Mouse (Mus musculus) right cerebral cortex, adult 18-20 months (tissue): ENCODE results near the gene Runx2.

Experiments
- DNase-seq: peaks from one replicate; pipeline ENCODE4 v3.0.0; 2022; ENCODE audit warnings: mixed read lengths

Runx2 gene

DNA sequence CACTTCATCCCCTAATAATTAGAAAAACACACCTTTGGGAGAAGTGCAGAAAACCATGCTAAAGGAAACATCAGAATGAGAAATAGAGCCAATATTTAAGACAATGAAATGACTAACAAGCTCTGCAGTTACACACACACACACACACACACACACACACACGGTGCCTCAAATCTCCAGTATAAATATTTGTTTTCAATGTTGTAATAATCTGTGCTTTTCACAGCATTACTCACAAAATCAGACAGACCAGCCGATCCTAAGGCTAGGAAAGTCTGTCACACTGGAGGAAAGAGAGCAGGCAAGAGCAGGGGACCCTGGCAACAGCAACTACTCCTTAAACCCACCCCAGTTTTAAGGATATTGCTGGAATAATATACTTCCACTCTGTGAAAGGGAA, 196.9 kb downstream of the Runx2 start:
- no peak for DNase-seq

- peak; percentile 79 for DNase-seq
These were observed 200.6 kb downstream of the Runx2 start for GRCm38 (mm10) chr17:44613716-44614715.

DNA sequence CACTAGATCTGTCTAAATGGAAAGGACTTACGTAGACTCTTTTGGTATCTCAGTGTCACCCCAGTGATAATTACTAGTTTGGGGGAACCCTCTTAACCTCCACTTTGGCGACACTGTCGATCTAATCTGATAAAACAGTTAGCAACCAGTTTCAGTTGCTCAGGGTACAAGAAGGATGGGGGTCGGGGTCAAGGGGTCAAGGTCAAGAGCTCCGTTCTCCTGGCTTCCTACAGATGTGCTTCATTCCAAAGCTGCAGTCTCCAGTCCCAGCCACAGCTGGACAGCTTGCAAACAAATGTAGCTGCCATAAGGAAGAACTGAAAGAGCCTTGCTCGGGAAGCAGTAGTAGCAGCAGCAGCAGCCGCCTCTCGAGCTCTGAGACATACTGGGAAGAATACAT, 202.0 kb downstream of the Runx2 start:
- DNase-seq, result no peak

GRCm38 (mm10) chr17:44612002-44612401, 202.6 kb downstream of the Runx2 start:
- DNase-seq, result no peak

DNA sequence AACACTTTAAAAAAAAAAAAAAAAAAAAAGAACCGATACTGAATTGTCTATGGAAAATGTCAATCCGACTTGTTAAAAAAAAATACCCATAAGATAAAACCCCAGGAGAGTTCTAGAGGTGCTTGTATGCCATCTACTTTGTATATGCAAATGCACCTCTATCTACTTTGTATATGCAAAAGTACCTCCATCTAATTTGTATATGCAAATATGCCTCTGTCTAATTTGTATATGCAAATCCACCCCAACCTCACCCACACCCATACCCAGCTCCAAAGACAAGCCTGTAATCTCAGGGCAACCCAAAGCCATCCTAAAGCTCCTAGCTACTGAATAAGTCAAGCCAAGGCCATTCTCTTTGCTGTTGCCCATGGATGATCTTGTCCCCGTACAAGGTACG, 203.1 kb downstream of the Runx2 start:
- no peak for DNase-seq

DNA sequence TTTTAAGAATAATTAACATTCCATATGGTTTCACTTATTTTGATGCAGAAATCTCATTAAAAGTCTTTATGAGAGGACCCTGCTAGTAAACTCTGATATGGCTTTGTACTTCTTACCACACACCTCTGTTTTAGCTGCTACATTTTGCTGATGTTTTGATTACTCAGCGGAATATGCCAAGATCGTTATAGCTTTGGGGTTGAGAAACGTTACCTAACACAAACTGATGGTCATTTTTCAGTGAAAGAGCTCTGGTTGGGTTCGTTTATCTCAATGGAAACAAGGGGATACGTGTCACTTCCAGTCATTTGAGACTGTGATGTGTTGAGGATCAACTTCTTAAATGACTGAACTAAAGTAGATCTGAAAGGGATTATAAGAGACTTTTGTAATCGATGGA, 203.8 kb downstream of the Runx2 start:
- DNase-seq, result no peak

GRCm38 (mm10) chr17:44609897-44610641, 204.5 kb downstream of the Runx2 start:
- no peak for DNase-seq

DNA sequence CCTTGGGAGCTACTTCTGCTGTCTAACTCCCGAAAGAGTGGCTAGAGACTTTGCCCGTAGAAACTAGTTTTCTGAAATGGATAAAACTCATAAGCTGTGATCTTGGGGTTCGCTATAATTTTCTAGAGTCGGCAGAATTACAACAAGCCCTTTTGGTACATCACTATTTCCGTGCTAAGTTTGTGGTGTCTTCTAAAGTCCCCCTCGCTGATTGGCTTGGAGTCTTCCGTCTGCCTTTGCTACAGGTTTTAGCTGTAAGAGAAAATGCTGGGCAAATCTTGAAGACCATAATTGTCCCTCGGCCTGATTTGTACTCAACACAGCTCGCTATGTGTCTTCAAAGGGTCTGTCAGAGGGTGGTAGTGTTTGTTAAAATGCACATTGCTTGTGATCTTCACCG, 205.2 kb downstream of the Runx2 start:
- no peak for DNase-seq

DNA sequence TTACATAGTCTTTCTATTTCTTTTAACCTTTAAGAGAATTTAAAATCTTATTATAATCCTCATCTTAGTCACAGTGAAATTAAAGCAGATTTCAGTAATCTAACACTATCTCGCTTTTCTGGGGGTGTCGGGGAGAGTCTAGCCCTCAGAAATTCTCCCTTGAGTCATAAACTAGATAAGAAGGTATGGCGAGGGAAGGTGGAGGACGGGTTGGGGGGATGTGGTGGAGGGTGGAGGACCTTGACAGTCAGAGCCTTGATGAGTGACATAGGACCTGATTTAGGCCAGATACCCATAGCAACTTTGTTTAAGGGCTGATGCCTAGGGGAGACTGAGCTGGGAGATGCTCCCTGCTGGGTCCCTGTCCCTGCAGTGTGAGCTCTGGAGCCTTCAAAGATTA, 205.7 kb downstream of the Runx2 start:
- DNase-seq, result no peak

GRCm38 (mm10) chr17:44607383-44607782, 207.2 kb downstream of the Runx2 start:
- DNase-seq, result no peak

GRCm38 (mm10) chr17:44606245-44606644, 208.4 kb downstream of the Runx2 start:
- no peak for DNase-seq

- DNase-seq, result no peak
These were observed 208.8 kb downstream of the Runx2 start for GRCm38 (mm10) chr17:44605749-44606148.

- no peak for DNase-seq
These were observed 211.4 kb downstream of the Runx2 start for GRCm38 (mm10) chr17:44603170-44603569.

DNA sequence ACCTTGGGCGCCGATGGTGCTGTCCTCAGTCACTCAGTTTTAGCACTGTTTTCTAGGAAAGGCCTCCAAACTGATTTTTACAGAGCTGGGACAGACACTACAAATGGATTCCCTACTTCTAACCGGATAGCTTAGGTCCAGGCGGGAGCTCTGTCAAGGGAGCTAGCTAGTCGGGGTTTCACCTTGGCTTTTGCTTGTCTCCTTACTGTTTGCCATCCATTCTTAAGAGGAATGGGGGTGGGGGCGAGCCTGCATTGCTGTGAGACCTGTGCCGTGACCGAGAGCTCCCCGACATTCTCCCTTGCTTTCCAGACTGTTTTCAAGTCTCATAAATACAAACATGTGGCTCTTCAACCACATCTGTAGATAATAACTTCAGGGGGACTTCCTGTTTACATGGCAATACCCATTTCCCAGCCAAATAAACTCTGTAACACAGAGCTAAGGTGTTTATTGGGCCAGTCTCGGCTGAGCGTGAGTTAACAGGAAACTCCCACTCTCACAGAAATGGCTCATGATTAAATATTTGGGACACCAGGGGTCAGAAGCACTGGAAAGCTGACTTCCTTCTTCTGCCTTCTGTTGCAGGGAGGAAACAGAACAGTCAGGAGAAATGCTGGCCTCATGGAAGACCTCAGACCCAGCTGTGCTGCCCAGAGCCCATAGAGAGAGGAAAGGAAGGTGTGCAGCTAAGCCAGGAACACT, 213.1 kb downstream of the Runx2 start:
- DNase-seq, result no peak

DNA sequence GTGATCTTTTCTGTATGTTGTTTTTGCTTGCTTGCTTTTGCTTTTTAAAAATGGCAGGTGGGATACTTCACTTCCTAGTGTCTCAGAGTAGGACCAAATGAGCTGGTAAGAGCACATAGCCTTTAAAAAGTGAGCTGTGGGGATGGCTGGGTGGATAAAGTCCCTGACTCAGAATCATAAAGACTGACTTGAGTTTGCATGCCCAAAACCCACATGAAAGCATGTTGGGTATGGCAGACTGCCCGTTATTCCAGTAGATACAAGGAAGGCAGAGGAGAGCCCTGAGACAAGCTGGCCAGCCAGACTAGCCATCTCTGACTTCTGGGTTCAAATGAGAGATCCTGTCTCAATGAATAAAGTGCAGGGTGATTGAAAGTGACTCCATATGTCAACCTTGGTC, 214.7 kb downstream of the Runx2 start:
- DNase-seq, result no peak

DNA sequence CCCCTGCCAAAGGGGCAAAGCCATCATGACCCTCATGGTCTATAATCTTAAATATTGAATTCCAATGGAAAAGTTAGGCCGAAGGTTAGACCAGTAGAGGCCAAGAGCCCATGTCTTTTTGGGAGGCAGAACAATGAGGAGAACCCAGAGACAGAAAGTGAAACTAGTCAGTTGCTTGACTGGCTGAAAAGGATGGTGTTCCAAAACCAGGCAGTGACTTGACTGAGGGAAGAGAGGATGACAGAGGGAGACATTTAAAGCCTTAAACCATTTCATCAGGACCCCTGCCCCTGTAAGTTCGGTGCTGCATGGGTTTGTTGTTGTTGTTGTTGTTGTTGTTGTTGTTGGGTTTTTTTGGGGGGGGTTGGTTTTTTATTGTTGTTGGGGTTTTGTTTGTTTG, 215.5 kb downstream of the Runx2 start:
- DNase-seq, result no peak

DNA sequence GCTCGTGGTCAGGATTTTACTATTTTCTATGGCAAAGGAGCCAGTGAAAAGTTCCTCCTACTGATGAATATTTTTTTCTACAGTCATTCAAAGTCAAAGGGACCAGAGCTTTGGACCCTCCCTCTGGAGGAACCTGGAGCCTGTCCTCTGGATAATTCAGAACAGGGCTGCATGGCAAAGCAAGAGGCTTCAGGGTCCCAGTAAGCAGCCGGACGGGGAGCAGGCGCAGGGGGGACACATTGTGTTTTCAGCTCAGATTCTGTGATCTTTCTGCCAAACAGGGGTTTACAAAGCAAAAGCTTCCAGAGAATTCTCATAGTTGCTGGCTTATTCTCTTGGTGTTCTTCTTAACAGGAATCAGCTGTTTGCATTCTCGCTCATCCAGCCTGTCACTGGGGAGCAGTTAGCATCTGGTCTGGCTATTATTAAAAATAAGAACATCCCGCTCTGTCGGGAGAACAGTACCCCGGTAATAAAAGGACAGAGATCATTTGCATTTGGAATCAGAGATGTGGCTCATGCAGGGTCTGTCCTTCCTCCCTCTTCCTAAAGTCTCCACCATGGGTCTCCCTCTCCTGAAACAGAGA, 216.6 kb downstream of the Runx2 start:
- no peak for DNase-seq

- no peak for DNase-seq
These were observed 221.9 kb downstream of the Runx2 start for GRCm38 (mm10) chr17:44592737-44593090.

DNA sequence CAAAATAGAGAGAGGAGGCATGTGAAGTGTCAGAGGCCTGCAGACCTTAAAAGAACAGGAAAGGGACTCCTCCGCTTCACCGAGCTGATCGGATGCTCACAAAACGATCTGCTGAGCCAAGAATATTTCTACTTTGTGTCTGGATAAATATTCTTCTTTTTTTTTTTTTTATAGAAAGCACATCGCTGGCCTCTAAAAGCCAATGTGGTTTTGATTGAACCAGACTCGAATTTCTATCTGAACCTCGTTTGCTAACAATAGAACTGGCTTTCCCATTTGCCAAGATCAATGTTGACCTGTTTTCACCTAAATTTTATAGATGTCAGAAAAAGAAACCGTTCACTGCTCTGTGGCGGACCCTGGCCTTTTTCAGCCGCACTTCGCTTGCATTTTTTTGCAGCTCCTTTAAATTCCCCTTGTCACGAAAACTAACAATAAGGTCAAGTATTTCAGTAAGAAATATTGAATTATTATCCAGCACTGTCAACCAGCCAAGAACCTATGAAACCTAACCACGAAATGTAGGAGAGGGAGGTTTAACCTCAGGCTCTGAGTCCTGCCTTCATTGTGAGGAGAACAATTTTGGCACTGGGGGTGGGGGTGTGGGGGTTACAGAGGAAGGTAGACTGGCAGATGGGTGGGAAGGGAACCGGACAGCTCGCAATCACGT, 222.4 kb downstream of the Runx2 start:
- no peak for DNase-seq

- DNase-seq, result no peak
These were observed 226.1 kb downstream of the Runx2 start for GRCm38 (mm10) chr17:44588470-44588869.

- no peak for DNase-seq
These were observed 226.6 kb downstream of the Runx2 start for GRCm38 (mm10) chr17:44588020-44588419.

- no peak for DNase-seq
These were observed 228.4 kb downstream of the Runx2 start for GRCm38 (mm10) chr17:44586196-44586595.
